Mouse (Mus musculus): ENCODE measurements around the gene Slc24a1.

Gene Slc24a1

DNA sequence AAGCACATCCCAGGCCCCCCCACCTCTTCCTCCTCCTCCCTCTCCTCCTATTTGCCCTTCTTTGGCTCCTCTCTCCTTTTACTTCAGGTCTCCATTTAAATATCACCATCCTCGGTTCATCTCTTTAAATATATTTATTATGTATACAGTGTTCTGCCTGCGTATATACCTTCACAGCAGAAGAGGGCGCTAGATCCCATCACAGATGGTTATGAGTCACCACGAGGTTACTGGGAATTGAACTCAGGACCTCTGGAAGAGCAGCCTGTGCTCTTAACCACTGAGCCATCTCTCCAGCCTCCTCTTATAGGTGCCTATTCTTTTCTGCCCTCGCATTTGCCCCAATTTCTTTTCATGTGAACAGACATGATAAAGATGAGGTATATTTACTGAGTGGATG, 13.9 kb downstream of the Slc24a1 start:
- no peak for DNase-seq (ENCODE audit: low read depth, low spot score)

DNA sequence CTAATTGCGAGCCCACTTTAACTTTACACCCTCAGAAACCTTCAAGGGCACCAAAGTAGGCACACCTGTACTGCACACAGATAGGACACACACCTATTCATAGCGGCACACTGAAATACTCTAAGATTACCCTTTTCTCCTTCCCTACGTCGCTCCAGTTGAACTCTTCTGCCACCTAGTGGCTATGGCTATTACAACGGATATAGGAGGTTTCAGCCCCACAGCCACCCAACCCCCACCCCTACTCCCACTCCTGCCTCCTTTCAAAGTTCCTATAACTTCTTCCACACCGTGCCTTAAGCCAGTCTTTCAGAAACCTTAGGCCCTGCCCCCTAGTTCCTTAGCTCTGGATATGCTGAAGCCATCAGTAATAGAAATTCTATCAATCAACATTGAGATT, 14.9 kb downstream of the Slc24a1 start:
- DNase-seq (ENCODE audit: low read depth, low spot score): no peak

DNA sequence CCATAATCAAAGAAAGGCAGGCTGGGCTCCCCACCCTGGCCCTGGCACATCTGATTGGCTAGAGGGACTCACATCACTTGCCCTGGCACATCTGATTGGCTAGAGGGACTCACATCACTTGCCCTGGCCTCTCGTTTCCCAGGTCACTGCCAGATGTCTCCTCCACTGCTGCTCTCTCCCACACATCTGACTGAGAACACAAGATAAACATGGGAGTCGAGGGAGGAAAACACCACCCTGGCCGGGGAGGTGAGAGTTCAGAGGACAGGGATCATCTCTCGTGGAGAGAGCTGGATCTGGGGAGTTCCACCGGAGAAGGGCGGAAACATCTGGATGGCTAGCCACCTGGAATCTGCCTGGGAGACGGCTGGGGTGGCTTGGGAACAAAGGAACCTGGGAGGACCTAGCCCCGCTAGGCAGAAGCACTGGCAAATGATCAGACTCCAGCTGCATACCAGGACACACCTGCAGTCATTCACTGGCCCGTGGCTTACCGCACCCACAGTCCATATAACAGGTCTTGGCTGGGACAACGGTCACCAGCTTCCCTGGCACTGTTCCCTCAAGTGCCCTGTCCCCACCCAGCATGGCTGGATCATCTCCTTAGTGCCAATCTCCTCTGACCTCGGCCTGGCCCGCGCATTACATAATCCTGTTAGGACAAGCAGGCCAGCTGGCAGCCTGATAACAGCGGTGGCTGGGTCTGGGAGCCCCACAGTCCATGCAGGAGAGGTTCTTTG, 17.2 kb downstream of the Slc24a1 start:
- no peak for DNase-seq (ENCODE audit: low read depth, low spot score)

DNA sequence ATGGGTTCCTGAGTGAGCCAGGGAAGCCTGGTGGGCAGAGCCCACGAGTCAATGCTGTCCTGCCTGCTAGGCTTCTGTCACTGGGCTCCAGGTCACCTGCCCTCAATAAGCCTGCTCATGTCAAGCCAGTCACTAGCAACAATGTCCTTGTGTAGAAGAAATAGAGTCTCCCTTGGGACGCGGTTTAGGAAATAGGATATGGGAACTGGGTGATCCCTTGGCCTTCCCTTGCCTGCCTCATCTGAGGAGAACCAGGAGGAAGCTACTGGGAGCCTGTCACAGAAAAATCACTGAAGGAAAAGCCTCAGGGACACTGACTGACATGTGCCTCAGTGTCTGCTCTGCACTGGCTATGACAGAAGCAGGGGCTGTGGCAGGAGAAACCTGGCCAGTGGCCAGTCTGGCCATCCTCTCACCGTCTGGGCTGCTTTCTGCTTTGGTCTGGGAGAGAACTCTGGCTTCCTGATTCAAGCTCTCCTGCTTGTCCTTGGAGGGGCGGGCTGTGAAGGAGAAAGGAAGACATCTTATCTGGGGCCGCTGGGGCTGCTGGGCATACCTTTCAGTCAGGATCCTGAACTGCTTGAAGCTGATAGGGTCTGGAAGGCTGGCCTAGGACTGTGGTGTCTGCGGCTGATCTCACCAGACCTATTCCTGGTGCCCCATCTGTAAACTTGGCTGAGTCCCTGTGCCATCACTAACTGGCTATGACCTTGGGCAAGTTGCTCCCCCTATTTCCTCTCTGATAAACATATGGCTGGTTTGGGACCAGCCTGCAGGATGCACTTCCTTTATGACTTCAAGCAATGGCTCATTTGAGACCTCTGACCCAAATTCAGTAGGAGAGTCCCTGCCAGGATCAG, 19.4 kb downstream of the Slc24a1 start:
- DNase-seq (ENCODE audit: low read depth, low spot score): no peak

DNA sequence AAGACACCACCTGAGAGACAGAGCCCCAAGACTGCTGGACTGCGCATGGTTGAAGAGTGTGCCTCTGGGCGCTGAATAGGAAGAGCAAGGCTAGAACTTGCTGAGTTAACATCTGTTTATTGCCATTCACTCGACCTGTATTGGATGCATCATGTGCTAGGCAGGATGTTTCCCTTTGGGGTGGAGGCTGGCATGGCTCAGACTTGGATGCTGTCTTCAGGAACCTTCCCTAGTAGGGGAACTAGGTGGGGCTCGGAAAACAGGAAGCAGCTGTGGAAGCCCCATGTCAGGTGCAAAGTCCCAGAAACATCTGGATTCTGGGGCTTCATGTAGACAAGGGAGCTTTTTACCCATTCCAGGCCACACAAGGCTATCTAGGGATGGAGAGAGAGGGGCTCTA, 21.2 kb downstream of the Slc24a1 start:
- no peak for DNase-seq (ENCODE audit: low read depth, low spot score)

DNA sequence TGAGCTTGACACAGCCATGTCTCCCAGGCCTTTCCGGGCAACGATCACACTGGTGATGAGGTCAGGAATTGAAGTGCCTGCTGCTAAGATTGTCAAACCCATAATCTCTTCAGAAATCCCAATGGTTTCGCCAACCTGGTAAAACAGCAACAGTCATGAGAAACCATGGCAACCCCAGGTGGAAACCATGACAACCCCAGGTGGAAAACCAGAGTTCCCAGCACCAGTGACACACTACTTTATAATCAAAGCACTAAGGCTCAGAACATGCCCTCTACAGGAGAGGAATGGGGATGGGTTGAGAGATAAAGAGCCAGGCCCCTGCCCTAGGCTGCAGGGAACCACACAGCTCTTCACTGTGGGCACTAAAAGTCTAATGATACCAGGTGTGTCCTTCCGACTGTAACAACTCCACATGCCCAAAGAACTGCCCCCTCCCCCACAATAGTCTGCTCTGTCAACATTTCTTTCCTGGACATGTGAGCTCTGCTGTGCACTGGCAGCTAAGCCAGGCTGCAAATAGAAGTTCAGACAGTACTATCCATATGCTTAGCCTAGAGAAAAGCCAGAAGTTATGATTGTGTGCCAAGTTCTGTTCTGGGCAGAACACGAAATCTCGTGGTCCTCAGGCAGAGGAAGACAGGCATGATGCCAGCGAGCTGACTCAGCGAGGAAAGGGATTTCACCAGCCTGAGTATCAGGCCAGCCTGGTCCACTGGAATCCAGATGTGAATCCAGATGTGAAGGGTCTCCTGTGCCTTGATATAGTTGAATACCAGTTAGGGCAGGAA, 25.0 kb downstream of the Slc24a1 start:
- no peak for DNase-seq (ENCODE audit: low read depth, low spot score)

DNA sequence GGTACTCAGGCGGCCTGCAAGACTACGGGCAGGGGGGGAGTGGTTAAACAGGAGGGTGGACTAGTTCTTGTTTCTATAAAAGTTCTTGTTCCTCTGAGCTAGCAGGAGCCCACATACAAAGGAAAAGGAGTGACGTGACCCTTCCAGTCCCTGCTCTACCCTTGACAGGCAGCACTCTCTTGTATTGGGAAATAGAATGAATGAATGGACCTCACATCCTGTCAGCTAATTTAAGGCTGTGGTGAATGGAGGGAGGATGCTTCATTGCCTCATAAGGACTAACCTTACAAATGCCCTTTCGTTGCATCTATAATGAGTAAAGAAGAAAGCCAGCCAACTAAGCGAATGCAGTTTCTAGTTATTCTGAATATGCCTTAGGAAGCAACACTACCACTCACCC, 25.6 kb downstream of the Slc24a1 start:
- no peak for DNase-seq (ENCODE audit: low read depth, low spot score)

DNA sequence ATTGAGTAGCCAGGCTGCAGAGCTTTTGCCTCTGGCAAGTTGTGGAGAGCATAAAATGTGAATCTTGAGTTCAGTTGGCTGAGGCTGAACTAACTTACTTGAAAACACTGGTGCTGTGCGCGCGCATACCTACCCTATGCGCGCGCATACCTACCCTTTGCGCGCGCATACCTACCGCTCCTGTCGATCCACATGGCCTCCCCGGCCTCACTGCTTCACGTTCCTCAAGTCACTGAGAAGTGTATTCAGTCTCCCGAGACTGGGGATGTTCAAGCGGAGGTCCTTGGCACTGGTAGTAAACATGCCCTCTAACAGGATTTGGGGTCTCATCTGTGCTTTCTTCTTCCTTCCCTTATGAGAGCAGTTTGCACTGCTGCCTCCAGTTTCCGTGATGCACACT, 32.8 kb downstream of the Slc24a1 start:
- peak; percentile 83 for DNase-seq (ENCODE audit: low read depth, low spot score)

DNA sequence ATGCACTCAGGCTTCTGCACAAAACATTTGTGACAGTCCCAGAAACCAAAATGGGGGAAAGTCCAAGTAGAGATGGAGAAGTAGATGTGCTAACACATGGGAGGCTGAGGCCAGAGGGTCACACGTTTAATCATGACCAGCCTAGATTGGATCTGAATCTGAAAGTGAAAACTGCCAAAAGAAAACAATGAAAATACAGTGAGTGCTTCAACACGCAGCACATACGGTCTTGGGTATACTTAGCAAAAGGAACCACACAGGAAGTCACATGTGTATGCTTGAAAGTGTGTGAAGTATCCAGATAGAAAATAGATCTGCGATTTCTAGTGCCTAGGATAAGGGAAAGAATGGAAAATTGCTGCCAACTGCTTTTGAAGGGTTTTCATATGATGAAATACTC, 36.8 kb downstream of the Slc24a1 start:
- no peak for DNase-seq (ENCODE audit: low read depth, low spot score)

DNA sequence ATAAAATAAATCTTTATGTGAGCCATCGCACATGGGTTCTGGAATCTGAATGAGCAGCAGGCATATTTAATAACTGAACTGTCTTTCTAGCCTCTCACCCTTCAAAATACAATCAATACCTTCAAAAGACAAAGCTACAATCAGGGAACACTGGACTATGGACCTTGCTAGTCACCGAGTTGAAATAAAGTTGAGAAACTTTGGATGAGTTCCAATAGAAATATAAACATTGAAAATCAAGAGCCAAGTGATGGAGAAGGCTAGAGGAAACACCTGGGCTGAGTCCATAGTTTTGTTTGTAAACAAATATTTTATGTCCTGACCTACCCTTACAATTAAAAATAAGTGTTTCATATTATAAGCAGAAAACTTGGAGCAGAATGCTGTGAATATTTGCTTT, 37.4 kb downstream of the Slc24a1 start:
- DNase-seq (ENCODE audit: low read depth, low spot score): no peak

DNA sequence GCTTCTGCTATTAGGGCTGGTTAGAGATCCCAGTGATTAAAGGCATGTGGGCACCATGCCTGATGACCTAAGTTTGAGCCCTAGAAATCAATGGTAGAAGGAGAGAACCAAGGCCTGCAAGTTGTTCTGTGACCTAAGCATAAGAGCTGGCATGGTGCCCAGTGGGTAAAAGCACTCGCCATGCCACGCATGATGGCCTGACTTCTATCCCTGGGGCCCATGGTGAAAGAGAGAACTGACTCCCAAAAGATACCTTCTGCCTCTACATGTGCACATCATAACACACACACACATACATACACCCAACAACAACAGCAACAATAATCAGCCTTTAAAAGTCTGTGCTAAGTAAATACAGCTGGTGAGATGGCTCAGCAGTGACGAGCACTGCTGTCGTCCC, 38.0 kb downstream of the Slc24a1 start:
- DNase-seq (ENCODE audit: low read depth, low spot score): no peak

DNA sequence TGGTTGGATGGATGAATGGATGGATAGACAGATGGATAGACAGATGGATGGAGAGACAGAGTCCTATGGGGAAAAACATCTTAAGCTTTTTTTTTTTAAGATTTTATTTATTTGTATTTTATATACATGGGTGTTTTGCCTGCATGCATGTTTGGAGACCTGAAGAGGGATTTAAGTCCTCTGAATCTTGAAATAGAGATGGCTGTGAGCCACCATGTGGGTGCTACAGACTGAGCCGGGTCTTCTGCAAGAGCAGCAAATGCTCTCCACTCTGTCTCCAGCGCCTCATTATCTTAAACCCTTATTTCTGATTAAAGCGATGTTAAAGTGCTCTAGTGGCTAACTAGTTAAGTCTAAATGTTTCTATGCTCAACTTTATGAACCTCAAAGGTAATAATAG, 44.0 kb downstream of the Slc24a1 start:
- no peak for DNase-seq (ENCODE audit: low read depth, low spot score)

DNA sequence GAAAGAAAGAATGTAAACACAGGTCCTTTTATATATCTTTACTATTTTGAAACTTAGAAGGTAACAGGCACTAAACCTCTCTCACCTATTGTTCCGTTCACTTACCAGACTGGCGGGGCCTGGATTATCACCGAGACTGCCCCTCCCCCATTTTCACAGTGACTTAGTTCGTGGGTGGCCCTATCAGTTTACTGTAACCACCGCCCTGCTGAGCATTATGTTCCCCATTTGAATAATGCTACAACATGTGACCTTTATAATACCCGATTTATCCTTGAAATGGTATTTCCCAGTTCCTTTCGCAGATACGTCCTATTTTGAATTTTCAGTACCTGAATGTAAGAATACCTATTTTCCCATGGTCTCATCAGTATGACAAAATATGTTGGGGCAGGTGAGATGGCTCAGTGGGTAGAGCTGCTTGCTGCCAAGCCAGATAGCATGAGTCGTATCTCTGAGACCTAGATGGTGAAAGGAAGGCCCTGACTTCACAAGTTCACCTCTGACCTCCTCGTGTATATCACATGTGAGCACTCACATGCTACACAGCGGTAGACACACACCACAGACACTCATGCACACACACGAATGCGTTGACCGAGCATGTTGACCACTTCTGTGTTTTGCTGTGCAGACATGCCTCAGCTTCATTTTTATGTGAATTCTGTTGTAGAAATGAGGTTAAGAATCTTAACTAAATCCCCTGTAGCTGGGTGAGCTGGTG, 46.3 kb downstream of the Slc24a1 start:
- no peak for DNase-seq (ENCODE audit: low read depth, low spot score)

DNA sequence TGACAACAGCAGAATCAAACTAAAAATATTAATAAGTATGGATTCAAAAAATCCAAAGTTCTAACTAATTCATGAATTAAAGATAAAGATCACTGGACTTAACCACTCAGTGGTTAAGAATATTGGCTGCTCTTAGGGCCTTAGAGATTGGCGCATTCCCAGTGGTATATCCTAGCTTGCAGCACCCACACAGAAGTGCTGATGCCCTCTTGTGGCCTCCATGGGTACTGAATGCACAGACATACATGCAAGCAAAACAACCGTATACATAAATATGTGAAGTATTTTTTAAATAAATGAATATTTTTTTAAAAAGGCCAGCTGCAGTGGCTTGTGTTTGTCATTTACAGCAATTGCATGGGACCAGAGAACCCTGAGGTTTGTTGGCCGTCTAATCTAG, 48.0 kb downstream of the Slc24a1 start:
- DNase-seq (ENCODE audit: low read depth, low spot score): no peak

DNA sequence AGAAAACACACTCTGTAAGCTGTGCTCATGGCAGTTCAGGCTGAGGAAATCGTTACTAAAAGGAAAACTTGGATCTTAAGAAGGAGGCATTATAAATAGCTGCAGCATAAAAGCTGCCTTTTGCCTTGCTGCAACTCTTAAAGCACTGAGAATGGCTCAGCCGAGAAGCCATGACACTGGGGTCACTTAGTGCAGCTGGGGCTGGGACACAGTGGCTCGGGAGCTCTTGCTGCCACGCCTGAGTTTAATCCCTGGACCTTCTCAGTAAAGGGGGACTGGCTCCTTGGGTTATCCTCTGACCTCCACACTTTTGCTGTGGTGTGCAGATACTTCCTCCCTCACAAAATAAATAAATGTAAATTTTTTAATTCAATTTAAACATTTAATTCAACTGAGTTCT, 48.5 kb downstream of the Slc24a1 start:
- DNase-seq (ENCODE audit: low read depth, low spot score): no peak

DNA sequence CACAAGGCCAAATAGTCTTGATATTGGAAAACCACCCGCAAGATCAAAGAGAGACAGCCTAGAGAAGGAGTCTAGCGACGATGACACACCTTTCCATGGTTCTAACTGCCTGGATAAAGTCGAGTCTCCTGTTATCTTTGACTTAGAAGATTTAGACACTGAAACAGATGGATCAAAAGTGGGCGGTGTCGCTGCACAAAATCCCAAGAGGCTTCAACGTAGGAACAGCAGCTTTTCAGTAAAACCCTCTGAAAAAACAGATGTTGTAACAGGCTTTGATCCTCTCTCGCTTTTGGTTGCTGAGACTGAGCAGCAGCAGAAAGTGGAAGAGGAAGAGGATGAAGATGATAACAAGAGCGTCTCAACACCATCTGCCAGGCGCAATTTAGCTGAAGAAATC, 54.8 kb downstream of the Slc24a1 start:
- no peak for DNase-seq (ENCODE audit: low read depth, low spot score)

DNA sequence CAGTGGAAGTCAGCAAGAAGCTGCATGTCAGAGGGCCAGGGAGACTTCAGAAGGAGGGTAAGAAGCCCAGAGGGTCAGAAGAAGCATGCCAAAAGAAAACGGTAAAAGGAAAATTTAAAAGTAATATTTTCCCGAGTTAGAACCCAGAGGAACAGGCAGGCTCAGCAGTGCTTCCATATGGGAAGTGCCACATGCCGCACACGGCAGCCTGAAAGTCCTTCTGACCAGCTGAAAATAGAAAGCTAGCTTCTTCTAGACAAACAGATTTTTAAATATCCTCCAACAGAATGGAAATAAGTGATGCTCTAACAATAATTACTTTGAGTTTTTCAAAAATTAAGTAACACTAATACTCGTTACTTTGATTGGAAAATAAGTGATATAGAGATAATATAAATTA, 65.4 kb downstream of the Slc24a1 start:
- DNase-seq (ENCODE audit: low read depth, low spot score): no peak

All from WW6 (cell line).